Mouse (Mus musculus): ENCODE data around the gene Ubl7. TPM values are rescaled to one million over a fixed set of nuclear protein-coding genes. Genes with fewer than 3 reads are reported as not detected.
"Not testable (repeated sequence)": the region's sequence is repeated elsewhere in the genome, so short reads cannot be mapped to it uniquely, and the experiment has no call there.

The Ubl7 gene
- polyA plus RNA-seq, 1 experiment from 2014 or later: 91.1 TPM

- H3K9me3 ChIP-seq; H3K4me2 ChIP-seq (replicated peaks); ATAC-seq; H3K9ac ChIP-seq; H3K27me3 ChIP-seq (replicated peaks); H3K27ac ChIP-seq; H3K4me1 ChIP-seq (replicated peaks); H3K36me3 ChIP-seq; H3K4me3 ChIP-seq (replicated peaks): not testable (repeated sequence)
- WGBS: 86% methylated on average over 2 of the region's 2 CpGs
These were observed 29.0 kb upstream of the Ubl7 start for GRCm38 (mm10) chr9:57881781-57882180.

- Histone ChIP-seq H3K4me2 (replicated peaks) (no peak overlapping the region), H3K27ac (no peak overlapping the region), H3K4me3 (replicated peaks) (no peak overlapping the region), H3K36me3 (no peaks in the 10 kb centered on the region), H3K9ac (no peak overlapping the region), H3K4me1 (replicated peaks) (no peaks in the 10 kb centered on the region), H3K9me3 (no peaks in the 10 kb centered on the region), H3K27me3 (replicated peaks) (no peaks in the 10 kb centered on the region)
- no peak for ATAC-seq
- 61% methylated on average over 1 of the region's 1 CpGs for WGBS
These were observed 27.4 kb upstream of the Ubl7 start for GRCm38 (mm10) chr9:57883413-57883812.

DNA sequence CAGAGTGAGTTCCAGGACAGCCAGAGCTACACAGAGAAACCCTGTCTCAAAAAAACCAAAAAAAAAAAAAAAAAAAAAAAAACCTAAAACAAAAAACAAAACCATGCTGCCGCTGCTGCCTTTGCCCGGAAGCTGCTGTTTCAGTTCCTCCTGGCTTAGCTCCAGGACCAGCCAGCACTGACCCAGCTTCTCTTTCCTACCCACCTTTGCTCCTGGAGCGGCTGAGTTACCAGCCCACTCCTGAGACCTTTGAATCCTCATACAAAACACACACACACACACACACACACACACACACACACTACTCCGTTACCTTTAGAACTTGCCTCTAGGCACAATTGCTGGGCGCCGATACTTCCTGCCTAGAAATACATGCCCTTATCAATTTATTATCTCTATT, 22.7 kb upstream of the Ubl7 start:
- H3K4me2 ChIP-seq (replicated peaks): no peak overlapping the region

DNA sequence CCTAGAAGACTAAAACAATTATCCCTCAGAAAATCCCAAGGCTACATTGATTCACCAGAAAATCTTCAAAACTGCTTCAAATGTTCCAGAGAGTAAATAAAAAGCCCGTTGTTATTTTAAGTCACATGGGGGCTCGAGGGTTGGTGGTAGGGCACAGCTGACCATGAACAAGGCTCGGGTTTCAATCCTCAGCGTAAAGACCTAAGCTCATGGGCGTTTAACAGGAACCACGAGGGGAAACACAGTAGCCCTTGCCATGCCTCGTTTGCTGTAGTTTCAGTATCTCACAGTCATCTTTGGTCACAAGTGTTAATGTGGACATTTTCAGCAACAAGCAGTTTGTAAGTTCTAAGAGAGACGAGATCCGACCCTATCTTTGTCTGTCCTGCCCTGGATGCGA, 10.3 kb upstream of the Ubl7 start:
- no peaks in the 10 kb centered on the region for H3K4me1 ChIP-seq (replicated peaks)
- H3K4me3 ChIP-seq (replicated peaks): no peak overlapping the region
- no peak overlapping the region for H3K9ac ChIP-seq
- H3K9me3 ChIP-seq: no peaks in the 10 kb centered on the region
- 45% methylated on average over 10 of the region's 10 CpGs for WGBS
- H3K36me3 ChIP-seq: no peaks in the 10 kb centered on the region
- no peak for ATAC-seq
- H3K4me2 ChIP-seq (replicated peaks): no peak overlapping the region
- no peak overlapping the region for H3K27ac ChIP-seq
- H3K27me3 ChIP-seq (replicated peaks): no peaks in the 10 kb centered on the region

More for the DNA sequence above, 22.7 kb upstream of the Ubl7 start:
- Histone ChIP-seq H3K9ac (no peak overlapping the region), H3K36me3 (no peaks in the 10 kb centered on the region), H3K4me1 (replicated peaks) (no peaks in the 10 kb centered on the region), H3K9me3 (no peaks in the 10 kb centered on the region), H3K27me3 (replicated peaks) (no peaks in the 10 kb centered on the region), H3K4me3 (replicated peaks) (no peak overlapping the region), H3K27ac (no peak overlapping the region)
- 53% methylated on average over 6 of the region's 6 CpGs for WGBS
- ATAC-seq: no peak

DNA sequence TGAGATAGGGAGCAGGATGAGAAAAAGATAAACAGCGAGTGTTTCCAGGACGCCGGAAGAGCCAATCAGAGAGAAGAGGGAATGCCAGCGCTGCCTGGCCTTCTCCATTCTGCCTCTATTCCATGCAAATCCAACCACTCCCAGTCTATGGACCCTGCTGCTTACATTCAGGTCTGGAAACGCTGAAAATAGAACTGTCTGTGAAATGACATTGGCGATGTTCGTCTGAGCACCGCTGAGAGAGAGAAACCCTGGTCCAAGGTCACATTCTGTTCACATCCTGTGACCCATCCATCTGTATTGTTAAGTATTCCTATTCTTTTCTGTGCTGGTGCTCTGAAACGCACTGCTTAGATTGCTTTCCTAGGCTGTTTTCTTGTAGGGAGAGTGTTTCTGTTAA, 9.6 kb upstream of the Ubl7 start:
- H3K36me3 ChIP-seq: no peaks in the 10 kb centered on the region
- 27% methylated on average over 9 of the region's 9 CpGs for WGBS
- H3K4me3 ChIP-seq (replicated peaks): no peak overlapping the region
- no peaks in the 10 kb centered on the region for H3K9me3 ChIP-seq
- no peak for ATAC-seq
- H3K9ac ChIP-seq: no peak overlapping the region; the same call in 1 of the 2 replicates
- no peaks in the 10 kb centered on the region for H3K27me3 ChIP-seq (replicated peaks)
- no peak overlapping the region for H3K27ac ChIP-seq
- H3K4me2 ChIP-seq (replicated peaks): no peak overlapping the region
- H3K4me1 ChIP-seq (replicated peaks): no peaks in the 10 kb centered on the region

DNA sequence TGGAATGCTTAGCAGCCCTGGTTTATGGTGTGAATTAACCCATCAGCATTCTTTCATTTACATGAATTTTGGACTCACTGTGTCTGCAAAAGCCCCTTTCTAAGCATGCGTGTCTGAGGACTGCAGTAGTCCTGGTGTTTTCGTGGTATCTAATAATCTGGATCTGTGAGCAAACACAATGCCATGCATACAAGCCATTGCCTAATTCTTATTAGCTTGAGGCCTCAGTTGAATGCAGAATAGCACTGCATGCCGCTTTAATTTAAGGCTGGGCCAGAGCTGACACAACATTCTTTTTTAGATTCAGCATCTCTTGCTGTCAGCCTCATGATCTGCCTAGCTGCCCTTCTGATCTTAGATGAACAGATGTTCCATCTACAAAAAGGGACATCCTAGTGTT, 9.2 kb upstream of the Ubl7 start:
- no peak for ATAC-seq
- H3K36me3 ChIP-seq: no peaks in the 10 kb centered on the region
- no peaks in the 10 kb centered on the region for H3K4me1 ChIP-seq (replicated peaks)
- H3K27ac ChIP-seq: no peak overlapping the region
- no peaks in the 10 kb centered on the region for H3K27me3 ChIP-seq (replicated peaks)
- H3K9ac ChIP-seq: no peak overlapping the region
- H3K9me3 ChIP-seq: no peaks in the 10 kb centered on the region
- WGBS: 77% methylated on average over 3 of the region's 3 CpGs
- H3K4me2 ChIP-seq (replicated peaks): no peak overlapping the region
- no peak overlapping the region for H3K4me3 ChIP-seq (replicated peaks)

DNA sequence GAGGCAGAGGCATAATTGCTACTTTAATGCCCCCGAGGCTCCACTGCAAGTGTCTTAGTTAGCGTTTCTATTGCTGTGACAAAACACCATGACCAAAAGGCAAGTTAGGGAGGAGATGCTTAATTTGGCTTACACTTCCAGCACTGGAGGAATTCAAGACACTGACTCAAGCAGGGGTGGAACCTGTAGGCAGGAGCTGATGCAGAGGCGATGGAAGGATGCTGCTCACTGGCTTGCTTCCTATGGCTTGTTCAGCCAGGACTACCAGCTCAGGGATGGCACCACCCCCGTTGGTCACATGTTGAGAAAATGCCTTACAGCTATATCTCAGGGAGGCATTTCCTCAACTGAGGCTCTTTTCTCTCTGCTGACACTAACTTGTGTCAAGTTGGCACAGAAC, 8.6 kb upstream of the Ubl7 start:
- ATAC-seq: no peak
- no peaks in the 10 kb centered on the region for H3K9me3 ChIP-seq

GRCm38 (mm10) chr9:57903589-57904249, 7.1 kb upstream of the Ubl7 start:
- no peaks in the 10 kb centered on the region for H3K36me3 ChIP-seq
- H3K9me3 ChIP-seq: no peaks in the 10 kb centered on the region
- no peaks in the 10 kb centered on the region for H3K4me1 ChIP-seq (replicated peaks)
- WGBS: 74% methylated on average over 8 of the region's 8 CpGs
- H3K27ac ChIP-seq: no peak overlapping the region
- no peak overlapping the region for H3K4me2 ChIP-seq (replicated peaks)
- no peak overlapping the region for H3K9ac ChIP-seq
- no peak overlapping the region for H3K4me3 ChIP-seq (replicated peaks)
- H3K27me3 ChIP-seq (replicated peaks): no peaks in the 10 kb centered on the region
- ATAC-seq: no peak

More for the DNA sequence above, 8.6 kb upstream of the Ubl7 start:
- Histone ChIP-seq H3K4me1 (replicated peaks) (no peaks in the 10 kb centered on the region), H3K4me3 (replicated peaks) (no peak overlapping the region), H3K36me3 (no peaks in the 10 kb centered on the region), H3K9ac (no peak overlapping the region), H3K27ac (no peak overlapping the region), H3K27me3 (replicated peaks) (no peaks in the 10 kb centered on the region), H3K4me2 (replicated peaks) (no peak overlapping the region)
- 79% methylated on average over 4 of the region's 4 CpGs for WGBS

DNA sequence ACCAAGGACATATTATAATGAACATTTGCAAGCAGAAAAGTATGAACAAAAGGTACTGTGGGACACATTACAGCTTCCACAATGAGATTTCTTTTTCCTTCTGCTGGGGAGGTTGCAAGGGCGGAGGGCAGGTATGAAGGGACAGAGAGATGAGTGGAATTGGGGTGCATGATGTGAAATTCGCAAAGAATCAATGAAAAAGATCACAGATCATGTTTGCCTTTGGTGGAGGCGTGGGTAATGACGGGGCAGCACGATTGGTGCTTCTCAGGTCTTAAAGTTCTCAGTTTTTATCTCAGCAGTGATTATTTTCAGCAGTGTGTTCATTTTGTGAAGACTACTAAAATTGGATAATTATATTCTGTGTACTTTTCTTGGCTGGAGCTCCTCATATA, 6.5 kb upstream of the Ubl7 start:
- ATAC-seq: no peak
- H3K36me3 ChIP-seq: no peaks in the 10 kb centered on the region
- H3K9ac ChIP-seq: no peak overlapping the region
- H3K27me3 ChIP-seq (replicated peaks): no peaks in the 10 kb centered on the region
- no peak overlapping the region for H3K27ac ChIP-seq
- no peaks in the 10 kb centered on the region for H3K9me3 ChIP-seq
- no peak overlapping the region for H3K4me2 ChIP-seq (replicated peaks)
- no peaks in the 10 kb centered on the region for H3K4me1 ChIP-seq (replicated peaks)
- WGBS: 70% methylated on average over 5 of the region's 5 CpGs
- H3K4me3 ChIP-seq (replicated peaks): no peak overlapping the region

DNA sequence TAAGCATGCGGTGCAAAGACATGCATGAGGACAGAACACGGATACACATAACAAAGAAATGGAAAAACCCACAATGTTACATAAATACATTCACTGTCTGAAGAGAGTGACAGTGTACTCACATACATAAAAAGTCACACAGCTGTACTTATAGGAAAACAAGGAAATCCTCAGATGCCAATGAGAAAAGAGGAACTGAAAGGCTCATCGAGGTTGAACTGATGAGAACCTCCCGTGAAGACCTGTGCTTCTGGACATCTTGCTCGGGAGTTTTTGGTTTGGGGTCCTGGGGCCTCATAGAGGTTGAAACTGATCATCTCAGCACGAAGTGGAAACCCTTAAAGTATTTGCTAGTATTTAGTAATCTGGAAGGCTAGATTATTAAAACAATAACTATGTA, 3.6 kb upstream of the Ubl7 start:
- WGBS: 77% methylated on average over 6 of the region's 6 CpGs
- no peak overlapping the region for H3K4me2 ChIP-seq (replicated peaks)
- no peak overlapping the region for H3K4me3 ChIP-seq (replicated peaks)
- H3K9me3 ChIP-seq: no peaks in the 10 kb centered on the region
- no peak for ATAC-seq
- no peak overlapping the region for H3K27ac ChIP-seq
- no peaks in the 10 kb centered on the region for H3K27me3 ChIP-seq (replicated peaks)
- H3K9ac ChIP-seq: no peak overlapping the region
- no peaks in the 10 kb centered on the region for H3K4me1 ChIP-seq (replicated peaks)
- H3K36me3 ChIP-seq: no peaks in the 10 kb centered on the region

GRCm38 (mm10) chr9:57912571-57912970, 1.8 kb downstream of the Ubl7 start:
- WGBS: 92% methylated on average over 5 of the region's 5 CpGs
- Histone ChIP-seq H3K4me3 (replicated peaks) (no peak overlapping the region), H3K36me3 (peaks cover 5% of the 10 kb centered on the region; the same call in 1 of the 2 replicates), H3K4me2 (replicated peaks) (no peak overlapping the region), H3K27ac (no peak overlapping the region), H3K4me1 (replicated peaks) (no peaks in the 10 kb centered on the region), H3K9ac (no peak overlapping the region), H3K9me3 (no peaks in the 10 kb centered on the region), H3K27me3 (replicated peaks) (no peaks in the 10 kb centered on the region)
- no peak for ATAC-seq

GRCm38 (mm10) chr9:57921491-57922060, 10.8 kb downstream of the Ubl7 start:
- Histone ChIP-seq H3K9me3 (no peaks in the 10 kb centered on the region), H3K4me3 (replicated peaks) (no peak overlapping the region), H3K4me2 (replicated peaks) (no peak overlapping the region), H3K27me3 (replicated peaks) (no peaks in the 10 kb centered on the region), H3K4me1 (replicated peaks) (no peaks in the 10 kb centered on the region), H3K36me3 (peaks cover 27% of the 10 kb centered on the region), H3K27ac (no peak overlapping the region), H3K9ac (no peak overlapping the region)
- ATAC-seq: no peak
- WGBS: 93% methylated on average over 9 of the region's 9 CpGs

GRCm38 (mm10) chr9:57922381-57922780, 11.6 kb downstream of the Ubl7 start:
- H3K9me3 ChIP-seq: no peaks in the 10 kb centered on the region
- H3K9ac ChIP-seq: no peak overlapping the region
- H3K4me2 ChIP-seq (replicated peaks): no peak overlapping the region
- no peaks in the 10 kb centered on the region for H3K27me3 ChIP-seq (replicated peaks)
- 95% methylated on average over 5 of the region's 5 CpGs for WGBS
- H3K27ac ChIP-seq: no peak overlapping the region
- H3K4me1 ChIP-seq (replicated peaks): no peaks in the 10 kb centered on the region
- ATAC-seq: no peak
- H3K4me3 ChIP-seq (replicated peaks): no peak overlapping the region
- peaks cover 27% of the 10 kb centered on the region for H3K36me3 ChIP-seq
